Comparison of ENCODE assay signal across 8 mouse cellular contexts in genomic region chr5:74943737-74944403, GRCm38 (mm10).
DNase-seq lines count a peak whose midpoint lies in the region; ATAC-seq and TF ChIP-seq lines count a peak whose summit lies in the region.

No protein-coding gene starts in this region.

- under 1% methylated on average over 23 of the region's 23 CpGs for WGBS in hindbrain, embryonic 11.5 days
- WGBS in lung, embryonic 16.5 days = under 1% methylated on average over 23 of the region's 23 CpGs

- TF ChIP-seq EP300 in MEL (IDR thresholded peaks at IDR 0.05; ENCODE audit: low read depth in 1 of 2, low read length in 2 of 2) = peak; percentile 83 to 89

- peak overlapping the region; percentile 54 for H3K9ac ChIP-seq in MEL (ENCODE audit: control insufficient read depth, low read depth, low read length, poor library complexity, severe bottlenecking)
- peak overlapping the region; percentile 59; the same call in 1 of the 2 replicates for H3K9ac ChIP-seq in hindbrain, embryonic 11.5 days (ENCODE audit: low read depth, low read length)
- H3K9ac ChIP-seq in lung, embryonic 16.5 days (ENCODE audit: low read length) = peak overlapping the region; percentile 53

- H3K36me3 ChIP-seq in MEL (ENCODE audit: control insufficient read depth in 1 of 2, insufficient read depth in 2 of 2, low read length in 2 of 2) = peaks cover 0 to 11% of the 10 kb centered on the region in 2 experiments; a peak in 2 of 4 replicates
- no peaks in the 10 kb centered on the region for H3K36me3 ChIP-seq in hindbrain, embryonic 11.5 days (ENCODE audit: control insufficient read depth, insufficient read depth, low read length)
- no peaks in the 10 kb centered on the region for H3K36me3 ChIP-seq in lung, embryonic 16.5 days (ENCODE audit: control insufficient read depth, insufficient read depth, low read length)

- peaks cover 2 to 23% of the 10 kb centered on the region in 2 experiments; a peak in 2 of 4 replicates for H3K4me1 ChIP-seq in MEL (ENCODE audit: control insufficient read depth in 1 of 2, insufficient read depth in 2 of 2, low read length in 2 of 2)
- no peaks in the 10 kb centered on the region for H3K4me1 ChIP-seq in hindbrain, embryonic 11.5 days (replicated peaks; ENCODE audit: control insufficient read depth, insufficient read depth, low read length)
- H3K4me1 ChIP-seq in lung, embryonic 16.5 days (replicated peaks; ENCODE audit: control insufficient read depth, insufficient read depth, low read length) = peaks cover 3% of the 10 kb centered on the region; the same call in 1 of the 2 replicates

- ATAC-seq in hindbrain, embryonic 11.5 days (ENCODE audit: low FRiP score) = peak; percentile 75; the same call in 1 of the 2 replicates
- peak; percentile 97 for ATAC-seq in lung, embryonic 16.5 days (ENCODE audit: low read depth)

- peak; percentile 94 for DNase-seq in MEL (ENCODE audit: low read depth, low spot score)
- DNase-seq in cerebellum, adult 8-10 months = peak; percentile 68
- peak; percentile 58 to 83 for DNase-seq in frontal cortex, postnatal 10 days (ENCODE audit: low spot score in 2 of 2)
- peak; percentile 87 for DNase-seq in hindbrain, embryonic 11.5 days (ENCODE audit: low spot score)
- DNase-seq in layer of hippocampus, adult 9-11 months = peak; percentile 80
- DNase-seq in ovary, postnatal 10 days (ENCODE audit: low spot score) = peak; percentile 73
- DNase-seq in thymus, postnatal 0 days (ENCODE audit: low spot score) = peak; percentile 86

- no peaks in the 10 kb centered on the region for H3K79me2 ChIP-seq in MEL (ENCODE audit: control insufficient read depth, insufficient read depth, low read length, poor library complexity)

- peak; percentile 73 to 98 (median 83); a peak in 5 of 6 replicates for TF ChIP-seq CTCF in MEL (IDR thresholded peaks at IDR 0.05 in 2 of 3, conservative IDR thresholded peaks at IDR 0.05 in 1 of 3; ENCODE audit: control insufficient read depth in 1 of 3, insufficient read depth in 1 of 3, low read depth in 2 of 3, low read length in 3 of 3, poor library complexity in 1 of 3, severe bottlenecking in 1 of 3)

- TF ChIP-seq RAD21 in MEL (IDR thresholded peaks at IDR 0.05; ENCODE audit: low read depth, low read length) = peak; percentile 96

- peaks cover 7 to 12% of the 10 kb centered on the region in 2 experiments for H3K27me3 ChIP-seq in MEL (ENCODE audit: control insufficient read depth in 1 of 2, insufficient read depth in 2 of 2, low read length in 2 of 2)
- H3K27me3 ChIP-seq in hindbrain, embryonic 11.5 days (ENCODE audit: control insufficient read depth, insufficient read depth, low read length) = peaks cover 13% of the 10 kb centered on the region
- H3K27me3 ChIP-seq in lung, embryonic 16.5 days (ENCODE audit: control insufficient read depth, insufficient read depth, low read depth, low read length) = peaks cover 5% of the 10 kb centered on the region

- no peaks in the 10 kb centered on the region for H3K9me3 ChIP-seq in MEL (replicated peaks; ENCODE audit: insufficient read depth, low read length)
- no peaks in the 10 kb centered on the region for H3K9me3 ChIP-seq in hindbrain, embryonic 11.5 days (ENCODE audit: control insufficient read depth, low read length)
- H3K9me3 ChIP-seq in lung, embryonic 16.5 days (ENCODE audit: control insufficient read depth, low read length) = no peaks in the 10 kb centered on the region

- H3K4me3 ChIP-seq in MEL (ENCODE audit: control insufficient read depth in 1 of 2, insufficient read depth in 1 of 2, low read depth in 2 of 2, low read length in 2 of 2) = peak overlapping the region; percentile 12 to 40
- no peak overlapping the region for H3K4me3 ChIP-seq in hindbrain, embryonic 11.5 days (ENCODE audit: low read depth, low read length)
- H3K4me3 ChIP-seq in lung, embryonic 16.5 days (ENCODE audit: low read length) = peak overlapping the region; percentile 32

- TF ChIP-seq POLR2A in MEL (IDR thresholded peaks at IDR 0.05; ENCODE audit: control insufficient read depth in 1 of 2, insufficient read depth in 1 of 2, low read depth in 1 of 2, low read length in 2 of 2, poor library complexity in 1 of 2) = no peak

- peak overlapping the region; percentile 50 for H3K4me2 ChIP-seq in hindbrain, embryonic 11.5 days (replicated peaks; ENCODE audit: low read depth, low read length)
- peak overlapping the region; percentile 54 for H3K4me2 ChIP-seq in lung, embryonic 16.5 days (ENCODE audit: low read depth, low read length)

- no peak overlapping the region for H3K27ac ChIP-seq in MEL (ENCODE audit: control insufficient read depth, low read depth, low read length)
- no peak overlapping the region for H3K27ac ChIP-seq in hindbrain, embryonic 11.5 days (ENCODE audit: low read depth, low read length)
- peak overlapping the region; percentile 75 for H3K27ac ChIP-seq in lung, embryonic 16.5 days (ENCODE audit: low read length)

TF ChIP-seq in MEL, 35 proteins besides CTCF, POLR2A, EP300 and RAD21:
- TF ChIP-seq CHD1 (IDR thresholded peaks at IDR 0.05; ENCODE audit: low read depth, low read length) = no peak
- peak; percentile 39; the same call in 1 of the 2 replicates for TF ChIP-seq MAZ (IDR thresholded peaks at IDR 0.05; ENCODE audit: low read depth, low read length)
- TF ChIP-seq ZNF384 (IDR thresholded peaks at IDR 0.05; ENCODE audit: low read depth, low read length) = peak; percentile 32; the same call in 1 of the 2 replicates
- peak; percentile 93 for TF ChIP-seq SMC3 (IDR thresholded peaks at IDR 0.05; ENCODE audit: low read depth, low read length)
- TF ChIP-seq E2F4 (IDR thresholded peaks at IDR 0.05; ENCODE audit: borderline replicate concordance, low read depth, low read length) = no peak
- TF ChIP-seq MXI1 (IDR thresholded peaks at IDR 0.05; ENCODE audit: low read depth, low read length) = peak; percentile 45
- TF ChIP-seq BHLHE40 (IDR thresholded peaks at IDR 0.05; ENCODE audit: borderline replicate concordance, low read depth, low read length) = peak; percentile 61; the same call in 1 of the 2 replicates
- TF ChIP-seq CHD2 (IDR thresholded peaks at IDR 0.05; ENCODE audit: low read length) = no peak
- no peak for TF ChIP-seq USF1 (IDR thresholded peaks at IDR 0.05; ENCODE audit: low read depth, low read length)
- TF ChIP-seq ELF1 (IDR thresholded peaks at IDR 0.05; ENCODE audit: low read depth, low read length) = peak; percentile 79
- TF ChIP-seq TBP (IDR thresholded peaks at IDR 0.05; ENCODE audit: low read depth, low read length) = no peak
- peak; percentile 95 for TF ChIP-seq ZC3H11A (IDR thresholded peaks at IDR 0.05; ENCODE audit: low read depth, low read length)
- no peak for TF ChIP-seq MAFK (IDR thresholded peaks at IDR 0.05; ENCODE audit: borderline replicate concordance, low read depth, low read length)
- no peak for TF ChIP-seq TAL1 (IDR thresholded peaks at IDR 0.05; ENCODE audit: low read length)
- no peak for TF ChIP-seq USF2 (IDR thresholded peaks at IDR 0.05; ENCODE audit: borderline replicate concordance in 1 of 2, insufficient read depth in 1 of 2, low read depth in 1 of 2, low read length in 2 of 2)
- TF ChIP-seq HCFC1 (IDR thresholded peaks at IDR 0.05; ENCODE audit: low read depth, low read length) = peak; percentile 52; the same call in 1 of the 2 replicates
- peak; percentile 40; the same call in 1 of the 2 replicates for TF ChIP-seq MYB (IDR thresholded peaks at IDR 0.05; ENCODE audit: low read depth, low read length)
- TF ChIP-seq GATA1 (IDR thresholded peaks at IDR 0.05; ENCODE audit: low read depth, low read length) = peak; percentile 91
- 0 out of 2 replicates have a peak, but pooled peaks have one; percentile 33 for TF ChIP-seq JUND (IDR thresholded peaks at IDR 0.05; ENCODE audit: low read depth, low read length)
- no peak for TF ChIP-seq ZMIZ1 (IDR thresholded peaks at IDR 0.05; ENCODE audit: low read depth, low read length)
- no peak for TF ChIP-seq GABPA (IDR thresholded peaks at IDR 0.05; ENCODE audit: low read depth, low read length)
- peak; percentile 56; the same call in 1 of the 2 replicates for TF ChIP-seq TCF12 (IDR thresholded peaks at IDR 0.05; ENCODE audit: low read depth, low read length)
- no peak for TF ChIP-seq POLR2AphosphoS2 (IDR thresholded peaks at IDR 0.05; ENCODE audit: low read length)
- TF ChIP-seq MEF2A (IDR thresholded peaks at IDR 0.05; ENCODE audit: extremely low read depth, insufficient replicate concordance, low read depth, low read length, poor library complexity, severe bottlenecking) = peak; percentile 32; the same call in 1 of the 2 replicates
- peak; percentile 96 for TF ChIP-seq RCOR1 (IDR thresholded peaks at IDR 0.05; ENCODE audit: low read depth, low read length)
- peak; percentile 78 for TF ChIP-seq ETS1 (IDR thresholded peaks at IDR 0.05; ENCODE audit: low read depth, low read length)
- no peak for TF ChIP-seq NRF1 (IDR thresholded peaks at IDR 0.05; ENCODE audit: insufficient read depth, low read depth, low read length, poor library complexity, severe bottlenecking)
- peak; percentile 76; the same call in 1 of the 2 replicates for TF ChIP-seq SIN3A (IDR thresholded peaks at IDR 0.05; ENCODE audit: low read length)
- peak; percentile 57; the same call in 1 of the 2 replicates for TF ChIP-seq MYC (IDR thresholded peaks at IDR 0.05; ENCODE audit: low read depth, low read length)
- TF ChIP-seq KAT2A (conservative IDR thresholded peaks at IDR 0.05; ENCODE audit: low read depth, low read length) = no peak
